Mouse (Mus musculus): Measurements from ENCODE around the gene Tmem199. TPM values are rescaled to one million over a fixed set of nuclear protein-coding genes. Genes with fewer than 3 reads are reported as not detected.

The Tmem199 gene
- polyA plus RNA-seq, 1 experiment from 2014 or later = 30.1 TPM

DNA sequence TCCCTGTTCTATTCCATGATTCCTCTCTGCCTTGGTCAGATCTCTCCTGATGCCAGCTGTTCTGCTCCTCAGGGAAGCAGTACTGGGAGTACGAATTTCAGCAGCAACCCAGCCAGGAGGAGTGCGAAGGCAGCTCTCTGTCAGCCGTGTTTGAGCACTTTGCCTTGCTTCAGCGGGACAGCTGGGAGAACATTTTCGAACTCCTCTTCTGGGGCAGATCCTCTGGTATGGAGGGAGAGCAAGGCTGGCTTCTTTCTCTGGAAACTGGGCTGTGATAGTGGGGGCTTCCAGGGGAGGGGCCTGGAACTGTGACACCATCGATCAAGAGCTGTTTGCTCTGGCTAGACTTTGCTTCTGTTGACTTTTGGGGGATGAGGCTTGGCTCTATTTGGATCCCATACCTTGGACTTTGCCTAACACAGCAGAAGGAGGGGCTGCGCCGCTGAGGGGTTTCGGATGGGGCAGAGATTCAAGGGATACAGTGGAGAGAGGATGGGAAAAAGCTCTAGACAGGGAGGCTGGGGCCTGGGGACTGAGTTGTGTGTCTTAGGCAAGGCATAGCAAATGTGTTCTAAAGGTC lies 11.3 kb downstream of the Tmem199 start:
- DNase-seq = no peak
- Histone ChIP-seq H3K4me2 (peak overlapping the region; percentile 75), H3K9me3 (replicated peaks) (no peaks in the 10 kb centered on the region), H3K4me1 (replicated peaks) (peaks cover 28% of the 10 kb centered on the region), H3K9ac (peak overlapping the region; percentile 63), H3K27ac (peak overlapping the region; percentile 77), H3K36me3 (0 out of 2 replicates have a peak, but pooled peaks cover 3% of the 10 kb centered on the region), H3K4me3 (replicated peaks) (peak overlapping the region; percentile 52), H3K27me3 (peaks cover 65% of the 10 kb centered on the region)
- ATAC-seq (ENCODE audit: low read depth) = peak; percentile 57
- 56% methylated on average over 9 of the region's 9 CpGs for WGBS (ENCODE audit: insufficient replicate concordance)

DNA sequence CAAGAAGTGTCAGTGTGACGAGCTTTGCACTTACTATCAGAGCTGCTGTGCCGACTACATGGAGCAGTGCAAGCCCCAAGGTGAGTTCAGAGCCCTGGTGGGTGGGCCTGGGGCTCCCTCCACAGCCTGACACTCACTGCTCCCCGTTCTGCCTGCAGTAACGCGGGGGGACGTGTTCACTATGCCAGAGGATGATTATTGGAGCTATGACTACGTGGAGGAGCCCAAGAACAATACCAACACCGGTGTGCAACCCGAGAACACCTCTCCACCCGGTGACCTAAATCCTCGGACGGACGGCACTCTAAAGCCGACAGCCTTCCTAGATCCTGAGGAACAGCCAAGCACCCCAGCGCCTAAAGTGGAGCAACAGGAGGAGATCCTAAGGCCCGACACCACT lies 12.4 kb downstream of the Tmem199 start:
- H3K27me3 ChIP-seq = peaks cover 76% of the 10 kb centered on the region
- H3K27ac ChIP-seq = peak overlapping the region; percentile 77
- H3K4me3 ChIP-seq (replicated peaks) = peak overlapping the region; percentile 52
- H3K9me3 ChIP-seq (replicated peaks) = no peaks in the 10 kb centered on the region
- H3K9ac ChIP-seq = peak overlapping the region; percentile 63
- peaks cover 28% of the 10 kb centered on the region for H3K4me1 ChIP-seq (replicated peaks)
- ATAC-seq (ENCODE audit: low read depth) = no peak
- H3K36me3 ChIP-seq = no peaks in the 10 kb centered on the region
- 37% methylated on average over 16 of the region's 16 CpGs for WGBS (ENCODE audit: insufficient replicate concordance)
- peak overlapping the region; percentile 75 for H3K4me2 ChIP-seq
- no peak for DNase-seq

DNA sequence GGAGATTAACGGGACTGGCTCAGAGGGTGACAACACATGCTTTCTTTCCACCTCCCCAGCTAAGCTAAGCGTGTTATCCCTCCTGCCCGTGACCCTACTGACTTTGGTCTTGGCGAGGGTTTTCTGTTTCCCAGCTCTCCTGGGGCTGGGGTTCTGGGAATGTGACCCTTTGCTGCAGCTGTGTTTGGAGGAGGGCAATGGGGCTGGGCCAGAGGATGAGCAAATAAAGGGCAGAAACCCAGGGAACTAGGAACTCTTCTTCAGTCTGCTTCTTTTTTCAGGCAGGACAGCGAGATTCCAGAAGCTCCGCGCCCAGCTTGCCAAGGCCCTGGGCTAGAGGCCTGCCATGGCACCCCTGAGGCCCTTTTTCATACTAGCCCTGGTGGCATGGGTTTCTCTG lies 13.0 kb downstream of the Tmem199 start, which contains the start of gene Vtn:
TSS of gene Vtn (plus strand) at position 88 of the 400 bp plus-strand sequence.
- Histone ChIP-seq H3K4me1 (replicated peaks) (peaks cover 28% of the 10 kb centered on the region), H3K27me3 (peaks cover 81% of the 10 kb centered on the region), H3K36me3 (no peaks in the 10 kb centered on the region), H3K4me3 (replicated peaks) (peak within 1 kb of the TSS; percentile 52), H3K9me3 (replicated peaks) (no peaks in the 10 kb centered on the region), H3K27ac (peak within 1 kb of the TSS; percentile 77), H3K9ac (peak within 1 kb of the TSS; percentile 63), H3K4me2 (peak within 1 kb of the TSS; percentile 75)
- peak; percentile 27; the same call in 1 of the 2 replicates for ATAC-seq (ENCODE audit: low read depth)
- no peak for DNase-seq
- 59% methylated on average over 7 of the region's 7 CpGs for WGBS (ENCODE audit: insufficient replicate concordance)

DNA sequence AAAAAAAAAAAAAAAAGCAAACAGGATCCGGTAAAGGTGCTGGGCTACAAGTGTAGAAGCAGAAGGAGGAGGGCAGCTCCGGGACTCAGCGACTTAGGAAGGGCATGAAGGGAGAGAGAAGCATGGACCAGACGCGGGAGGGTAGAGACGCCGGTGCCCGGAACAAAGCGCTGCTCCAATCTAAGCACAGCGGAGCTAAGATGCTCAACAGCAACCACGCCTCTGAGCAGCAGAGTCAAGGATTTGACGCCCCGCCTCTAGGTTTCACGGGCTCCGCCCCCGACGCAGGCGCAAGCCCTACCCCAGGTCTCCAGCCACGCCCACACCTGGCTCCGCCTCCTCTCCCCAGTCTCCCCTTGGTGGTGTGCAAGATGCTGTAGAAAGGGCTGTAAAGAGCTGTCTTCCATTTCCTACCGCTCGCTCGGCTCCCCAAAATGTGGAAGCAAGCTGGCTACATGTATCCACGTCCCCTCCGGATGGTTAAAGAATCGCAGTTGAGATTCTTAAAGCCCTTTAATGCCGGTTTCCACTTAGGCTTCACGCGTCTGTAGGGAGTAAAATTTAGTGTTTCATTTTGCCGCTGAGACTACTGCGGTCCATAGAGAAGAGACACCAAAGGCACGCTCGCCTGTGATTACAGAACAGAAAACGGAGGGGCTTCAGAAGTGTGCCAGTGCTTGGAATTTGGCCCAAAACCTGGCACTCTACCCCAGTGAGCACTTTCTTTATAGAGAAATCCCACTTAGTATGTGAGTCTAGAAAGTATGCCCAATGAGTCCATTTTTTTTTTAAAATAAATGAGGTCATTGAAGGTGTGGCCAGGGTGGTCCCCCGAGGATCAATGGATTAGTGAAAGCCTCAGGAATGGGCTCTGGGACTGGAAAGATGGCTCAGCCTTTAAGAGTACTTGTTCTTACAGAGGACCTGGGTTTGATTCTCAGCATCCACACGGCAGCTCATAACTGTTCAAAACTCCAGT lies 14.1 kb downstream of the Tmem199 start, which contains the start of gene Sarm1:
TSS of gene Sarm1 (minus strand) at position 211 of the 979 bp plus-strand sequence.
- peaks cover 83% of the 10 kb centered on the region for H3K27me3 ChIP-seq
- ATAC-seq (ENCODE audit: low read depth) = peak; percentile 88
- H3K27ac ChIP-seq = peak within 1 kb of the TSS; percentile 59
- H3K4me2 ChIP-seq = peak within 1 kb of the TSS; percentile 75
- H3K36me3 ChIP-seq = no peaks in the 10 kb centered on the region
- H3K9me3 ChIP-seq (replicated peaks) = no peaks in the 10 kb centered on the region
- peak within 1 kb of the TSS; percentile 51 for H3K4me3 ChIP-seq (replicated peaks)
- DNase-seq = peak; percentile 91
- H3K9ac ChIP-seq = no peak within 1 kb of the TSS
- peaks cover 25% of the 10 kb centered on the region for H3K4me1 ChIP-seq (replicated peaks)
- WGBS (ENCODE audit: insufficient replicate concordance) = 4% methylated on average over 36 of the region's 36 CpGs

DNA sequence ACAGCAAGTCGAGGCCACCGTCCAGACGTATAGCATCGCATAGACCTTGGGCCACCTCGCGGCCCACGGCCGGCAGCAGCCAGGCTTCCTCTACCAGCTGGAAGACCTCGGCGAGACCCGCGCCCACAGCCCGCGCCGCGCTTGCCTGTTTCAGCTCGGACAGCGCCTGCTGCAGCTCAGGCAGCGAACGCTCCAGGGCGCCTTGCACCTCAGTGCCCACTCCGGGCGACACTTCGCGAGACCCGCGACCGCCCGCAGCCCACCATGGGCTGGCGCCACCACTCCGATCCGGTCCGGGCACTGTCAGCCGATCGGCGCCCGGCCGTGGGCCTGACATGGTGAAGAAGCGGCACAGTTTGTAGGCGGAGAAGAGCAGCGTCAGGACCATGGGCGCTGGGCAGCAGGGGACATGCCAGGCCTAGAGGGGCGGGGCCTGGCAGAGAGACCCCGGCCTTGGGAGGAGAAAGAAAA lies 14.9 kb downstream of the Tmem199 start:
- H3K36me3 ChIP-seq = no peaks in the 10 kb centered on the region
- ATAC-seq (ENCODE audit: low read depth) (no peak), DNase-seq (no peak)
- peaks cover 20% of the 10 kb centered on the region for H3K4me1 ChIP-seq (replicated peaks)
- no peak overlapping the region for H3K9ac ChIP-seq
- H3K4me3 ChIP-seq (replicated peaks) = peak overlapping the region; percentile 51
- peak overlapping the region; percentile 75 for H3K4me2 ChIP-seq
- whole genome bisulfite sequencing (ENCODE audit: insufficient replicate concordance) = 1% methylated on average over 44 of the region's 44 CpGs
- H3K9me3 ChIP-seq (replicated peaks) = no peaks in the 10 kb centered on the region
- peaks cover 82% of the 10 kb centered on the region for H3K27me3 ChIP-seq
- H3K27ac ChIP-seq = no peak overlapping the region

DNA sequence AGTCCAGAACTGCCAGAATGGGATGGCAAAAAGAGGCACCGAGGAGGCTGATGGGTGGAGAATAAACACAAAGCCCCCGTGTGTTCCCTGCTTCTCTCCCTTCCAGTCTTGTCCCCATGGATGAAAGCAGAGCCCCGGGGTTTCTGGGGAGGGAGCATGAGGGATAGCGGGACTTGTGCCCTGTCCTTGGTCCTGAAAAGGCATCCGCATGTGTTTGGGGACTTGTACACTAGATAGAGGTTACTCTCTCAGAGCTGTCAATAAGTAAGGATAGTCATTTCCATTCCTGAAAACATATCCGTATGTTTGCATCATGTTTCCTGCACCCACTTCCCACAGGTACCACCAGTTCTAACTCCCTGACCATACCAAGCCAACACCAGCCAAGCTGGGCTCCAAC lies 16.1 kb downstream of the Tmem199 start:
- ATAC-seq (ENCODE audit: low read depth) = no peak
- no peaks in the 10 kb centered on the region for H3K36me3 ChIP-seq
- H3K27me3 ChIP-seq = peaks cover 84% of the 10 kb centered on the region
- H3K9ac ChIP-seq = no peak overlapping the region
- DNase-seq = no peak
- no peak overlapping the region for H3K27ac ChIP-seq
- H3K9me3 ChIP-seq (replicated peaks) = no peaks in the 10 kb centered on the region
- H3K4me1 ChIP-seq (replicated peaks) = peaks cover 21% of the 10 kb centered on the region
- H3K4me3 ChIP-seq (replicated peaks) = no peak overlapping the region
- no peak overlapping the region for H3K4me2 ChIP-seq
- 8% methylated on average over 6 of the region's 6 CpGs for whole genome bisulfite sequencing (ENCODE audit: insufficient replicate concordance)

DNA sequence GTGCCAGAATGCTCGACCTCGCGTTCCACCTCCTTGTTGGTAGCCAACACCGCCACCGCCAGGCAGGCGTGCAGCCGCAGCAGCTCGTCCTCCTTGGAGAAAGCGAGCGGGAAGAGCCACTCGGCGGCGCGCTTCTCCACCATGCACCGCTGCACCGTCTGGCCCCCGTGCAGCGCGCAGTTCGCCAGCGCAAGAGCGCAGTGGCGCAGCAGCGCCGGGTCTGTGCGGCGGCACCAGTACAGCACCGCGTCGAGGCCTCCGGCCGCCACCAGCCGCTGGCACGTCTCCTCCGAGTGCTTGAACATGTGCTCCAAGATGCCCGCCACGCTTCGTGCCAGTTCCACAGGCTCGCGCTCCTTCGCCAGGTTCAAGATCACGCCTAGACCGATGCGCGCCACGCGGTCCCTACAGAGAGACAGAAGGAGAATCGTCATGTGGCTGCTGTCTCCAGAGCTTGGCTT lies 21.2 kb downstream of the Tmem199 start:
- Histone ChIP-seq H3K4me3 (replicated peaks) (peak overlapping the region; percentile 23), H3K9me3 (replicated peaks) (no peaks in the 10 kb centered on the region), H3K4me1 (replicated peaks) (peaks cover 8% of the 10 kb centered on the region), H3K27ac (no peak overlapping the region), H3K36me3 (no peaks in the 10 kb centered on the region), H3K9ac (no peak overlapping the region), H3K4me2 (peak overlapping the region; percentile 52), H3K27me3 (peaks cover 82% of the 10 kb centered on the region)
- ATAC-seq (ENCODE audit: low read depth) (no peak), DNase-seq (no peak)
- 15% methylated on average over 48 of the region's 48 CpGs for WGBS (ENCODE audit: insufficient replicate concordance)

DNA sequence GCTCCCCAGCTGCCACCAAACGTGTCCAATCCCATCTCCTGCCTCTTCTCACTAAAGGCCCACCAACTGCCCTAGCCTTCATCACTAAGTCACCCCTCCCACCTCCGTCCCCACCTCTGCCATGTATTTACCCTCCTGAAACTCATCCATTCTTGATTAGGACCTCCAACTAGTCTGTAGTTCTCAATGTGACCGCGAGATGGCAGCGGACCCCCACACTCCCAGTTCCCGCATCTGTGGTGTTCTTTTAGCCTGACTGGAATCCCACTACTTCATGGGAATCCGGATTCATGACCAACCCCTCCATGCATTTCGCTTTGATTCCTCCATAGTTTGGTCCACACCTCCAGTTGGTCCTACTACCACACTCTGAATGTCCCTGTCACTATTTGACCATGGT lies 23.8 kb downstream of the Tmem199 start:
- DNase-seq = no peak
- peaks cover 76% of the 10 kb centered on the region for H3K27me3 ChIP-seq
- 3% methylated on average over 8 of the region's 8 CpGs for WGBS (ENCODE audit: insufficient replicate concordance)

DNA sequence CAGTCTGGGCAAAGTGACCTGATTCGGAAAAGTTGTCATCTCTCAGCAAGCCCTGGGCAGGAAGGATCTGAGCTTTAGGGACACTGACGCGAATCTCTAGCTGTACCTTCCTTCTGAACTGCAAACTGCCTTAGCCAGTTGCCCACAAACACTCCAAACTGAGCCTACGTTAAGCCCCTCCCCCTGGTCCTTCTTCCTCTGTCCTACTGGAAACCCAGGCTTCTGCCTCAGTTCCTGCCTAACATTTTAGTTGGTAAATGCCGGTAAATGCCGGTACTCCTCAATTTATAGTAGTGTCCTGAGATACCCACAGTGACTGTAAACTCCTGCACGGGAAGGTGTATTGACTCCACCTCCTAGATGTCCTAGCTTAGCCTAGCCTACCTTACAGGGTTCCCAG lies 28.3 kb downstream of the Tmem199 start:
- H3K4me1 ChIP-seq (replicated peaks) = no peaks in the 10 kb centered on the region
- H3K36me3 ChIP-seq = no peaks in the 10 kb centered on the region
- no peak overlapping the region for H3K27ac ChIP-seq
- no peak for ATAC-seq (ENCODE audit: low read depth)
- H3K4me3 ChIP-seq (replicated peaks) = no peak overlapping the region
- peaks cover 44% of the 10 kb centered on the region for H3K27me3 ChIP-seq
- H3K9ac ChIP-seq = no peak overlapping the region
- H3K9me3 ChIP-seq (replicated peaks) = no peaks in the 10 kb centered on the region
- 33% methylated on average over 7 of the region's 7 CpGs for WGBS (ENCODE audit: insufficient replicate concordance)
- no peak for DNase-seq
- no peak overlapping the region for H3K4me2 ChIP-seq

More for the DNA sequence above, 23.8 kb downstream of the Tmem199 start:
- Histone ChIP-seq H3K4me2 (no peak overlapping the region), H3K4me1 (replicated peaks) (peaks cover 8% of the 10 kb centered on the region), H3K9ac (no peak overlapping the region), H3K9me3 (replicated peaks) (no peaks in the 10 kb centered on the region), H3K27ac (no peak overlapping the region), H3K36me3 (no peaks in the 10 kb centered on the region), H3K4me3 (replicated peaks) (no peak overlapping the region)
- no peak for ATAC-seq (ENCODE audit: low read depth)

DNA sequence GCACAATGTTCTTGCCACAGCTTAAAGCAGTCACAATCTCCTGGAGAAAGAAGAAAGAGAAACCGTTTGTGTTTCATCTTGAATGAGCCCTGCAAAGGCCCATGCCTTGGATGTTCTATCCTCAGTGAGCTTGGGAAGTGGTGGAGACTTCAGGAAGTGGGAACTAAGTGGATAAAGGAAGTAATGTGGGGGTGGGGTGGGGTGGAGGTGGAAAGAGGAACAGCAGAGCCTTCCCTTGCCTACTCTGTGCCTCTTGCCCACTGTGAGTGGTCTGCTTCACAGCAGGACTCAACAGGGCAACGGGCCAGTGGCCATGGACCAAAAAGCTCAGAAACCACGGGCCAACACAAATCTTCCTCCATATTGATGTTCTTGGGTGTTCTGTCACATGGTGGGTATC lies 36.7 kb downstream of the Tmem199 start:
- ATAC-seq (ENCODE audit: low read depth) (no peak), DNase-seq (no peak)
- H3K27me3 ChIP-seq = no peaks in the 10 kb centered on the region
- H3K9ac ChIP-seq = no peak overlapping the region
- no peaks in the 10 kb centered on the region for H3K4me1 ChIP-seq (replicated peaks)
- H3K36me3 ChIP-seq = no peaks in the 10 kb centered on the region
- 46% methylated on average over 3 of the region's 3 CpGs for WGBS (ENCODE audit: insufficient replicate concordance)
- H3K27ac ChIP-seq = no peak overlapping the region
- no peak overlapping the region for H3K4me3 ChIP-seq (replicated peaks)
- no peak overlapping the region for H3K4me2 ChIP-seq
- no peaks in the 10 kb centered on the region for H3K9me3 ChIP-seq (replicated peaks)

All from liver, embryonic 13.5 days (tissue).